Mouse (Mus musculus) cerebral cortex, adult 2 months (tissue): ENCODE measurements around the gene Nrm.

Experiments used
- WGBS: fragments of 180-500 bp; shearing (Covaris S2); methylation state at CpG from one replicate; pipeline ENCODE4 v1.1.7; 2018; 5-methylcytosine and 5-hydroxymethylcytosine counted together

Gene Nrm

DNA sequence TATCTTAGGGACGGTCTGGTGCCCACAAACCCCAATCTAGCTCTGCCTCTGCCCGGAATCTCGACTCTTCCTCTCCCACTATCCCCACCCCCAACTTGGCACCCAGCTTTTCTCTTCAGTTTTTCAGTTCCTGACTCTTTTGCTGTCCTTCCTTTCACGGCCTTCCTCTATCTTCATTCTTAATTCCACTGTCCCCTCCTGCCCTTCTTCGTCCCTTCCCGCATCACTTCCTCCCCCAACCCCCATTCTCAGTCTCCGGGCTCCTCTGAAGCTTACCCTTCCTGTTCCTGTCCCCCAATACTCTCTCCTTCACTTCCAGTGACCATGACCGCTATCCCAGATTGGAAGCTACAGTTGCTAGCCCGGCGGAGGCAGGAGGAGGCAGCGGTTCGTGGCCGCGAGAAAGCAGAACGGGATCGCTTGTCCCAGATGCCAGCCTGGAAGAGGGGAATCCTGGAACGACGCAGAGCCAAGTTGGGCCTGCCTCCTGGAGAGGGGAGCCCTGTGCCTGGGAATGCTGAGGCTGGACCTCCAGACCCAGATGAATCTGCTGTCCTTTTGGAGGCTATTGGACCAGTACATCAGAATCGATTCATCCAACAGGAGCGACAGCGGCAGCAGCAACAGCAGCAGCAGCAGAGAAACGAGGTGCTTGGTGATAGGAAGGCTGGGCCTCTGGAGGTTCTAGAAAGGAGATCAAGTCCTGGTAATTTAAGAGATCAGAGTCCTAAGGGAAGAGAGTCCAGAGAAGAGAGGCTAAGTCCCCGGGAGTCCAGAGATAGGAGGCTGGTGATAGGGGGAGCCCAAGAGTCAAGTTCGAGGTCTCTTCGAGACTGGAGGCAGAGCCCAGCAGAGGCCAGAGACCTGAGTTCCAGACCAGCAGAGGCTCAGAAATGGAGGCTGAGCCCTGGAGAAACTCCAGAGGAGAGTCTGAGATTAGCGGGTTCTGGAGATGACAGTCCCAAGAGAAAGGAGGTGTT lies 6.1 kb downstream of the Nrm start:
- 22% methylated on average over 26 of the region's 26 CpGs for WGBS

DNA sequence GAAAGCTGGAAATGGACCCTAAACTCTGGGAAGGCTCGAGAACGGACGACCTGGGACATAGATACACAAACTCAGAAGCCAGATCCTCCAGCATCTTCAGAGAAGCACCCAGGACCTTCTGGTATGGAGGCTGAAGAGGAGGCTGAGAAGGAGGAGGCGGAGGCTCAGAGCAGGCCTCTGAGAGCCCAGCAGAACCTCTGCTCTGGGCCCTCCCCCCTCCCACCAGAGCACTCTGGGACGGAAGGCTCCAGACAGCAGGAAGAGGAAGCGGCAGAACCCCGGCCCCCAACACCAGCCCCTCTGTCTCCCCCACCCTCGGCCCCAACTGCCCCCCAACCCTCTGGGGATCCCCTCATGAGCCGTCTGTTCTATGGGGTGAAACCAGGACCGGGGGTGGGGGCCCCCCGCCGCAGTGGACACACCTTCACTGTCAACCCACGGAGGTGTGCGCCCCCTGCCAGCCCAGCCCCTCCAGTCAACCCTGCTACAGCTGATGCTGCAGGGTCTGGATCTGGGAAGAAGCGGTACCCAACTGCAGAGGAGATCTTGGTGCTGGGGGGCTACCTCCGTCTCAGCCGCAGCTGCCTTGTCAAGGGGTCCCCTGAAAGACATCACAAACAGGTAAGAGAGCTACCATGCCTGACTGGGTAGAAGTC lies 7.2 kb downstream of the Nrm start:
- whole genome bisulfite sequencing: 31% methylated on average over 17 of the region's 17 CpGs

DNA sequence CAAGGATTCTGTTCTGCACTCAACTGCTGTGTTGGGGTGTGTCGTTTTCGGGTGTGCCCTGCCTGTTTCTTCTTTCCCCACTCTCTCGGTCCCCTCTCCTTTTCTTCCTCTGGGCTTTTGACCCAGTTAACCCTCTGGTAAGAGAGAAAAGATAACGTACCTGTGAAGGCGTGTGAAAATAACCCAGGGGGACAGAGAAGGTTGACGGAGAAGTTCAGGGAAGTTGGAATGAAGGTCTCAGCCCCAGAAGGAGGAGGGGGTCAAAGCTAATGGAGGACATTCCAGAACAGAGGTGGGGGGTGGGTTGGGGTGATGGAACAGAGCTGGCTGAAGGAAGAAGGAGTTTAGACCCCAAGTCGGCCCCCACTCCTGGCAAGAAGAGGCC lies 7.8 kb downstream of the Nrm start:
- 15% methylated on average over 7 of the region's 7 CpGs for WGBS

DNA sequence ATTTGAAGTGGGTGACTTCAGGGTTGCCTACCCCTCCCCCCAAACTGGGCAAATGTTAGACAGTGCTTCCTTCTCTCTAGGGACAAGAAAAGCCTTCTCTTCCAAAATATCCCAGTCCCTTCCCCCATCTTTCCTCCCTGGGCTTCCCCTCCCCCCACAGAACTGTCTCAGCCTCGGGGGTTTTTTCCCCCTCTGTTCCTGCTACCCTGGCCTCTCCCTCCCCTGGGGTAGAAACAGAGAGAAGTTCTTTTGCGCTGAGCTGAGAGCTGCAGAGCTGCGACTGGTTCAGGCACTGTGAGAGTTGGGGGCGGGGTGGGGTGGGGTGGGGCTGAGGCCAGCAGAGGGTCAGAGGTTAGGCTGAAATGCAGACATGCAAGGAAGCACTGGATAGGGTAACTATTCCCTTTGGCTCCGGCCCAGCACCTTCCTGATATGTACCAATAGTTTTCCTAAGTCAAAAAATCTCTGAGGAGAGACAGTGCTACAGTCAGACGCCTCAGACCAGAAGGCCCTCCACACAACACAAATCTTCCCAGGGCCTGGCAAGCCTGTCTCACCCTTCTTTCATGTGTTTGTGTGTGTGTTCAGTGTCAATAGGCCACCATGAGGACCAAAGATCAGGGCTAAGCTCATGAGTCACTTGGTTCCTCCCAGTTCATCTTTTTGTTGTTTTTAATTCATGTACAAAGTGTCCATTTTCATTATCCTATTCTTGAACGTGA lies 8.4 kb downstream of the Nrm start:
- WGBS: 24% methylated on average over 7 of the region's 7 CpGs

DNA sequence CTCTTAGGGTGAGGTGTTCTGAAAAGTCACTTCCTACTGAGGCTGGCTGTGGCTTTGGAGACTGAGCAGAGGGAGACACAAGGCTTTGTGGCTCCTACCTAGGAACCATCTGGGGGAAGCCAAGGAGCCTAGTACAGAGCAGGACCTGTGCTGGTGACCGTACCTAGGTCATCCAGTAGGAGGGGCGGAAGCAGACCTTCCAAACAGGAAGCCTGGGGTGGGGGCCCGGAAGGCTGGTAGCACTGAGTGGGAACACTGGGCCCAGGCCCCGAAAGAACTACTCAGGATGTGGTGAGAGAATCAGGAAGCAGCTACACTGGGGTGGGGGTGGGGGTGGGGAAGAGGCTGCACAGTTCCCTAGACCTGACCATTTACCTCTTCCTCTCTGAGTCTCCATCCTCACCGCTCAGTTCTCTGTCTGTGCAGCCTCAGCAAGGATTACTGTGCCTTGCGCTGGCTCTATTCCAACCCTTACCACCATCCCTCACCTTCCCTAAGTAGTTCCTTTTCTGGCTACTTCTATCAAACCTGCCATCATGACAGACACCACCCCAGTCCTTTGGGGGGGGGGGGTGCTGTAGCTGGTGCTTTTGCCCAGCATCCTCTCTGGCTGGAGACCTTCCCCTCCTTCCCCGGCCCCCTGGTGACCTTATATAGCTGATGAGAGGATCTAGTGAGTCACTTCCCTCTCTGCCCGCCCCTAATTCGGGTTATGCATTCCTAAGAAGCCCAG lies 9.2 kb downstream of the Nrm start:
- WGBS: 42% methylated on average over 9 of the region's 9 CpGs

DNA sequence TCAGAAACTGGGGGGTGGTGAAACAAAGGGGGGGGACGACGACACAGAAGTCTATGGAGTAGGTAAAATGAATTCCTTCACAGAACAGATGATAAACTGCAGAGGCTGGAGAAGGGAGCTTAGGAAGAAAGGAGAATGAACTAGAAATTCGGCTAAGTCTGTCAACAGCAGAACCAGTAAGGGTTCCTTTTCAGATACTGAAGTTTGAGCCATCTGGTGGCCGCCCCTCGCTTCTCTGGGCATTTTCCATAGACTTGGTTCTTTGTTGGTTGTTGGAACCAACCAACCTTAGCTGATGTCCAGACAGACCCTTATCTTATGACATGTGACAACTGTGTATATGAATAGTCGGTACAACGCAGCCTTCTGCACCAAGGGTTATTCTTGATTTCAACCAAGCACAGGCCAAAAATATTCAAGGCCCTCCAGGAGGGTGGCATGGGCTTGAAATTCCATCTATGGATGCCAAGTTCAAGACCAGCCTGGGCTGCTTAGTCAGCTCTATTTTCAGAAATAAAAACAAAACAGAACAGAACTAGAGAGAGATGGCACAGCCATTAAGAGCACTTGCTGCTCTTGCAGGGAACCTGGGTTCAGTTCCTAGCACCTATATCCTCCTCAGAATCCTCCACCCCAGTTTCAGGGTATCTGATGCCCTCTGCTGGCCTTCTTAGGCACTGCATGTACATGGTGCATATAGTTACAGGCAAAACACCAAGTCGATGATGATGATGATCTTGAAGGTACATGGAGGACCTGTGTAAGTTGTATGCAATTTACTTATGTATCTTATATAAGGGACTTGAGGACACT lies 10.0 kb downstream of the Nrm start:
- WGBS: 44% methylated on average over 8 of the region's 8 CpGs

DNA sequence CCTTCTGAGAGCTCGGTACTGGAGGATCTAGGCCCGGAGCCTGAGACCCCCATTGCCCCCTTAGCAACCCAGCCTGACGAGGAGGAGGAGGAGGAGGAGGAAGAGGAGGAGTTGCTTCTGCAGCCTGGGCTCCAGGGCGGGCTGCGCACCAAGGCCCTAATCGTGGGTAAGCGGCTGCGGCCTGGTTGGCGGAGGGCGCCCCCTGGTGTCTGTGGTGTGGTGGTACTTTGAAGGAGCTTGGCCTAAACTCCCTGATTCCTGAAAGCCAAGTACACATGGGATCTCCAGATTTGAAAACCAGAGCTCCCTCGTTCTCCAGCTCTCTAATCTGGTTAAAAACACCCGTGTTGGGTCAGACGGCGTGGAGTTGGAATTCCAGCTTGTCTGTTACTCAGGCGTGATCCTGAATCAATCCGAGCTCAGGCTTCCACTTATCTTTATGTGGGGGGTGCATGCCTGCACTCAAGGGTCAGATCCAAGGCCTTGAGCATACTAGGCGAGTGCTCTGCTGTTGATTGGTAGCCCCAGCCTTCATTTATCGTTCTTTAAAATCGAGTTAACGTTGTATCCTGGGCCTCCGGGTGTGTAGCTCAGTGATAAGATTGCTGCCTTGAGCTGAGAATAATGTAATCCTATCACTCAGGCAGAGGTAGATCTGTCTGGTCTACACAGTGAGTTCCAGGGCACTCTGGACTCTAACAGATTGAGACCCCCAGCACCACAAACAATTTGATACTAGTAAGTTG lies 12.8 kb downstream of the Nrm start:
- WGBS: 28% methylated on average over 21 of the region's 21 CpGs

DNA sequence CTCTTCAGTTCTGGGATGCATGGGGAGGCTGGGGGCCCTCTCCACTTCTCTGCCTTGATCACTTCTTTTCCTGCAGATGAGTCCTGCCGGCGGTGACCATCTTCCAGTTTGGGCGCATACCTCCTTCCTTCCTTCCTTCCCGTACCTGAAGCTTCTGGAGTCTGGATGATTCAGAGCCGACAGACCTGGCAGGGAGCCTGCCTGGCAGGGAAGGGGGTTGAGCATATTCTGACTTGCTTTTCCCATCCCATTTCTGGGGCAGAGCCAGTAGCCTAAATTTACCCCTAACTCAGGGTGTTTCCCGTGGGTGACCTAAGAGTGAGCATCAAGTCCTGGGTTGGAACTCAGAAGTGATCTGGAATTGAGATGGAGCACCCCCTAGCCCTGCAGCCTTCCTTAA lies 13.6 kb downstream of the Nrm start:
- 29% methylated on average over 6 of the region's 6 CpGs for WGBS

DNA sequence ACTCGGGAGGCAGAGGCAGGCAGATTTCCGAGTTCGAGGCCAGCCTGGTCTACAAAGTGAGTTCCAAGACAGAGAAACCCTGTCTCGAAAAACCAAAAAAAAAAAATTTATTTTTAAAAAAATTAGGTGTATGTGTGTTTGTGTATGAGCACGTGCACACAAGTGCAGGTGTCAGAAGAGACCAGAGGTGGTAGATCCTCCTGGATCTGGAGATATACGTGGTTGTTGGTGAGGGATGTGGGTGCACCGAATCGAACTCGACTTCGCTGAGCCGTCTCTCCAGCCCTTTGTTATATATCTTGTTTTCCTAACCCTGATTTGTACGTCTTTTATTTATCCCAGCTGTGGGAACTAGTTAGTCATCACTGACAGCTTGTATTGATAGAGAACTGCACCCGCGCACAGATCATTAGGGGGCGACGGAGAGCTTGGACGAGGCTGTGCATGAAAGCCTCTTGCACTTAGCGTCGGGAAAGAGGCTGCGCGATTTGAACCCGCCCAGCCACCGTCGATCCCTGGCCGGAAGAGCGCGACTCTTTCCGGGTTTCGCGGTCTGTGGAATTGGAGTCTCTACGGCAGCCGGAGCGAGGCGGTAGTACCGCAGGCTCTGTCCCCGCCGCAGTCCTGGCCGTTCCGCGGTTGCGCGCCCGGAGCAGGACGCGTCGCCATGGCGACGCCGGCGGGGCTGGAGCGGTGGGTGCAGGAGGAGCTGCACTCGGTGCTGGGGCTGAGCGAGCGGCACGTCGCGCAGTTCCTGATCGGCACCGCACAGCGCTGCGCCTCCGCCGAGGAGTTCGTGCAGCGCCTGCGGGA lies 18.3 kb downstream of the Nrm start, which contains the start of gene Dhx16:
Gene Dhx16 (plus strand): TSS at position 575 of the 813 bp plus-strand sequence.
- WGBS: 5% methylated on average over 66 of the region's 66 CpGs

DNA sequence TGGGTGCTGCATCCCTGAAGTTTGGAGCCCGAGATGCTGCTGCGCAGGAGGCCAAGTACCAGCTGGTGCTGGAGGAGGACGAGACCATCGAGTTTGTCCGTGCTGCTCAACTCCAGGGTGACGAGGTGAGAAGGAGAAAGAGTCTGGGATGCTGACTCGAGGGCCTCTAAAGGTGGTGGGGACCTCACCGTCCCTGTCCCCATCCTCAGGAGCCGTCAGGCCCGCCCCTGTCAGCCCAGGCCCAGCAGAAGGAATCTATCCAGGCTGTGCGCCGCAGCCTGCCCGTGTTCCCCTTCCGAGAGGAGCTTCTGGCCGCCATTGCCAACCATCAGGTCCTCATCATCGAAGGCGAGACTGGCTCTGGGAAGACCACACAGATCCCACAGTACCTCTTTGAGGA lies 21.8 kb downstream of the Nrm start:
- WGBS: 90% methylated on average over 17 of the region's 17 CpGs

DNA sequence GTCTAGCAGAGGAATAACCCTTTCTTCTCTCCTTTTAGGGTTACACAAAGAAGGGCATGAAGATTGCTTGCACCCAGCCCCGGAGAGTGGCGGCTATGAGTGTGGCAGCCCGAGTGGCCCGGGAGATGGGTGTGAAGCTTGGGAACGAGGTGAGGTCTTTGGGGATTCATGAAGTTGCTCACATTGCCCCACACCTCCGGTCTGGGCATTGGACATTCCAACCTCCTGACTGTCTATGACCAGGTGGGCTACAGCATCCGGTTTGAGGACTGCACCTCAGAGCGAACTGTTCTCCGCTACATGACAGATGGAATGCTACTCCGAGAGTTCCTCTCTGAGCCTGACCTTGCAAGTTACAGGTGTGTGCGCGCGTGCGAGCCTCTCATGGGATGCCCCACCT lies 22.7 kb downstream of the Nrm start:
- WGBS: 98% methylated on average over 14 of the region's 14 CpGs

DNA sequence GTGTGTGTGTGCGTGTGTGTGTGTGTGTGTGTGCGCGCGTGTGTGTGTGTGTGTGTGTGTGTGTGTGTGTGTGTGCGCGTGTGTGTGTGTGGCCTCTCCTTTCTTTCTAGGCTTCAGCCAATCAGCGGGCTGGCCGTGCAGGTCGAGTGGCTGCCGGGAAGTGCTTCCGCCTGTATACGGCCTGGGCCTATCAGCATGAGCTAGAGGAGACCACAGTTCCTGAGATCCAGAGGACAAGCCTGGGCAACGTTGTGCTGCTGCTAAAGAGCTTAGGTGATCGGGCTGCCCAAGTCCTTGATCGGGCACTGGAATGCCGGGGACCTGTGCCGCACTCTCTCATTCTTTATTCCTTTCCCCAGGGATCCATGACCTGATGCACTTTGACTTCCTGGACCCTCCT lies 26.6 kb downstream of the Nrm start:
- WGBS: 81% methylated on average over 16 of the region's 17 CpGs

DNA sequence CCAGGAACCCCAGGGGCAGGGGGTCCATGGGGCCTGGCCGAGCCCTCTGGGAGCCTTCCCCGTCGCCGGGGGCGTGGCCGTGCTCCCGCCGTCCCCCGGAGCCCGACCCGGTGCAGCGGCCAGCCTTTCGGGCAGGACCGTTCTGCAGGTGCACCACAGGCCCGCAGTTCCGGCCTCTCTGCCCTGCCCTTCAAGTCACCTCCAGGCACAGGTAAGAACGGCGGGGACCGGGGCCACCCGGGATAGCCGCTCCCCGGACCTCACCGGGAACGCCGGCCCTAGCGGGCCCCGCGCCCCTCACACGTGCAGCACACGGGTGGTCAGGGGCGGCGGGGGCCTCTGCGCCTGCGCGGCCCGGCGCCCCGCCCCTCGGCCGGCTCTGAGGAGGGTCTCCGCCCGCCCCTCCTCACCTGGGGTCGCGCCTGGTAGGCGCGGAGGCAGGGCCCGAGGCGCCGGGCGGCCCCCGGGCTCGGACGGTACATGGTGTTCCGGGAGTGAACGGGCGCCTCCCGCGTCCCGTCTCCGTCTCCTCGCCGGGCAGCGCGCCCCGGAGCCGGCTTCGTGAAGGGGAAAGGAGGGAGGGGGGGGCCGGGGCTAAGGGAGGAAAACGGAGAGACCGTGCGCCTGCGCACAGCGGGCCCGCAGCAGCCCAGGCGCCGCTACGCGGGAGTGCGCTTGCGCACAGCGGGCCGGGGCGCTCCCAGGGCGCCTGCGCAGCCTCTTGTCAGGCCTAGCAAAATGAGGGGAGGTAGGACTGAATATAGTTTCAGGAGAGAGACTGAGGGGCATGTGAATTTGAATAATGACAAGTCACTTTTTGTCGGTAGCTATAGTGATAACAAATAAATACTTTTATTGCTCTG lies 35.9 kb downstream of the Nrm start, which contains the start of gene 2310061I04Rik:
Gene 2310061I04Rik (minus strand): TSS at position 651 of the 863 bp plus-strand sequence.
- 1% methylated on average over 83 of the region's 86 CpGs for WGBS

DNA sequence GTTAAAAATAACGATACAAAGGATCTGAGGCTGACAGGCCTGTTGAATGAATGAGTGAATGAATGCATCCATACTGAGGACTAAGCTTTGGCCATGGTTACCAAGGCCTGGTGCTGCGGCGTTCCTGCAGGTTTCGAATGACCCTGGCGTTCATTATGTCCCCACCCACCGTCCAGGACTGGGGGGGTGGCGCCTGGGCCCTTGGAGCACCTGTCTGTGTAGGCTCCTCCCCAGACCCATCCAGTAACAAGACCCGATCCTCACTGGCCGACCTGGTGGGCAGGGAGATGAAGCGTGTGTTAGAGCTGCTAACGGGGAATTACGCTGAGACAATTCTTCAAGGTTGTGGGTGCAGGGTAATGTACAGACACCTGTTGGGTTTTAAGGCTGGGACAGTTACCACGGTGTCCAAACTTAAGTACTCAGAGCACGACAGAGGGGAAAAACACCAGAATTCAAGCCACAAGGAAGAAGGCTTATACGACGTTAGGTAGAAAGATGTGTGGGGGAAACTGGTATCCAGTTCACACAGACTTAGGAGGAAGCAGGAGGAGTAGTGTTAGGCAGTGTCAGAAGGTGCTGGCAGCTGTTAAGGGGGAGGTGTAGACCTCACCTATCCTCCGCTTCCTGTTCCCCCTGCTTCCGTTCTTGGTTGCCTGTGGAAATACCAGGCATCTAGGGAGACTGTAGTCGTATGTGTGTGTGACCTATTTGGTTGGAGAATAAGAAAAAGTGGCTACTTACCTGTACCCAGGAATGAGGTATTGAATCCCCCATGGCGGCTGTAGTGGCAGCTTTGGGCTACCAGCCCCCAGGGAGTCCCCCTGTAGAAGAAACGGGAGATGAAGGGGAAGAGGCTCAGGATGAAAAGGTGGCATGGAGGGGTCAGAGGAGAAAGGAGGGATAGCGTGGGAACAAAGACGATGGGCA lies 36.8 kb downstream of the Nrm start:
- WGBS: 29% methylated on average over 23 of the region's 23 CpGs

DNA sequence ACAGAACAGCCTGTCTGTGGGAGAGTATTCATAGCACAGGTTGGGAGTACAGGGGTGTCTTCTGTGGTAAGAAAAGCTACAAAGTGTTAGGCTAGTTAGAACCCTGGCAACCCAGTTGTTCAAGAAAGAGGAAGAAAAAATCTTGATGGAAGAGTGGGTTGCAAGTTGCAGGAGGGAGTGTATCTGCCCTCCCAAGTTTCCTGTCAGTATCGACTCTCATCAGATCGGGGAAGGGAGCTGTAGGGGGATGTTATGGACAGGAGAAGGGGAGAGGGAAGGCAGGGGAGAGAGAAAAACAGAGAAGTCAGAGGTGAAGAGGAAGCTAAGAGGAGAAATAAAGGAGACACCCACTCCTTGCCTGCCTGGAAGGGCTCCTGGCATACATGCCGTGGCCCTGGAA lies 39.5 kb downstream of the Nrm start:
- 53% methylated on average over 3 of the region's 3 CpGs for WGBS

DNA sequence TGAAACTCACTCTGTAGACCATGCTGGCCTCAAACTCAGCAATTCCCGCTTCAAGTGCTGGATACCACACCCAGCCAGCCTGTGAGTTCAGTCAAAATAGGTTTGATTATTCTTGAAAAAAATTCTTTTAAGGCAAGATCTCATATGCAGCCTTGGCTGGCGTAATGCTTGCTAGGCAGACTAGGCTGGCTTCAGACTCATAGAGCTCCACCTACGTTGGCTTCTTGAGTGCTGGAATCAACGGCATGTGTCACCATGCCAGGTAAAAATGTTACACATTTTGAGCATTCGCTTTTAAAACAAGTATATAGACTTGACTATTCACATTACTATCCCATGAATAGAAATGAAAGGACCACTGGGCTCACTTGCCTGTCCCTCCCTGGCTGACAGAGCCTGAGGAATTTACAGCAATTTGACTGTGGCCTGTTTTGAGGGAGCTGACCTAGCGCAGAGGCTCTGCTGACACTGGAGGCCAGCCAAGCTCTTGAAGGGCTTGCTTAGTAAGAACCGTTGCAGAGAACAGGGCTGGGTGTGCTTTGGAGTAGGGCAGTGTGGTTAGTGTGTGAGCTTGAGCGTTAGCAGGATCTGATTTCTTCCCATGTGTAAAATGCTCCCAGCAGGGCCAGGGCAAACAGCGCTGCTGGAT lies 42.3 kb downstream of the Nrm start:
- 70% methylated on average over 9 of the region's 9 CpGs for WGBS

DNA sequence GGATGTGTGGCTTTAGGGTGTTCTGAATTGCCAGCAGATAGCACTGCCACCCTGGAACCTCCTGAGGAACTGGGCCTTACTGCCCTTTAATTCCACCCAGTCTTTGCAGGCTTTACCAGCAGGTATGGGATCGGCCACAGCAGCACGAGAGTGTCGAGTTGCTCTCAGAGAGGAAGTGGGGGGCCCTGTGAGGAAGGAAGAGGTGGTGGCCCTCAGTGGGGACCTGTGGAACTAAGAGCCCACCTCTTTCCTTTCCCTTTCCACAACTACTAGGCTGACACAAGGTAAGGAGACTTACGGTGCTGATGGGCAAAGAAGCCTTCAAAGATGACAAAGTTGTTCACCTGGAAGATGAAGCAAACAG lies 42.9 kb downstream of the Nrm start:
- WGBS: 76% methylated on average over 4 of the region's 4 CpGs
